Mouse (Mus musculus) heart, postnatal 0 days (tissue): Measurements from ENCODE around the gene Dock7. TPM values are rescaled to one million over a fixed set of nuclear protein-coding genes. Genes with fewer than 3 reads are reported as not detected.

Experiments
- ATAC-seq: fragments of 200-750 bp; cut with Nextera tagmentation; 2 replicates; pipeline ENCODE4 v1.8.0; 2017; ENCODE audit warnings: low read depth, moderate number of reproducible peaks, moderate library complexity; ENCODE audit not compliant: insufficient read depth
- DNase-seq: peaks from one replicate; pipeline ENCODE4 v3.0.0-alpha.2; 2016; ENCODE audit warnings: low spot score
- H3K27ac ChIP-seq: fragments of 300-500 bp; sonication (generic); 2 replicates; pipeline ENCODE4 v1.5.1; 2014; ENCODE audit warnings: low read depth, mild to moderate bottlenecking
- H3K27me3 ChIP-seq: fragments of 300-500 bp; sonication (generic); 2 replicates; pipeline ENCODE4 v1.6.1; 2014; ENCODE audit warnings: low read length, mixed read lengths; ENCODE audit not compliant: control insufficient read depth, insufficient read depth
- H3K36me3 ChIP-seq: fragments of 300-500 bp; sonication (generic); replicated peaks from 2 replicates; pipeline ENCODE4 v1.6.1; 2014; ENCODE audit warnings: low read length, mixed read lengths; ENCODE audit not compliant: control insufficient read depth, insufficient read depth
- H3K4me1 ChIP-seq: fragments of 300-500 bp; sonication (generic); 2 replicates; pipeline ENCODE4 v1.6.1; 2014; ENCODE audit warnings: antibody characterized with exemption; ENCODE audit not compliant: control insufficient read depth, insufficient read depth
- H3K4me2 ChIP-seq: fragments of 300-500 bp; sonication (generic); 2 replicates; pipeline ENCODE4 v1.6.1; 2014; ENCODE audit warnings: low read depth, mild to moderate bottlenecking, low read length, moderate library complexity
- H3K4me3 ChIP-seq: fragments of 300-500 bp; sonication (generic); 2 replicates; pipeline ENCODE4 v1.5.1; 2014; ENCODE audit warnings: low read depth, low read length
- H3K9ac ChIP-seq: fragments of 300-500 bp; sonication (generic); replicated peaks from 2 replicates; pipeline ENCODE4 v1.6.1; 2014; ENCODE audit warnings: low read depth, low read length, mixed read lengths
- H3K9me3 ChIP-seq: fragments of 300-500 bp; sonication (generic); replicated peaks from 2 replicates; pipeline ENCODE4 v1.6.1; 2016; ENCODE audit warnings: low read length; ENCODE audit not compliant: control insufficient read depth
- CTCF ChIP-seq: IDR thresholded peaks from 2 replicates; pipeline ENCODE4 v1.5.1; 2016; ENCODE audit warnings: antibody characterized with exemption, control low read depth, low read depth
- EP300 ChIP-seq: IDR thresholded peaks from 2 replicates; pipeline ENCODE4 v1.6.1; 2016; ENCODE audit warnings: antibody characterized with exemption, low read depth
- WGBS: fragments of 180-500 bp; shearing (Covaris S2); extraction: QIAGEN DNeasy Blood & Tissue Kit; methylation state at CpG from one replicate; pipeline ENCODE4 v1.1.7; 2014; 5-methylcytosine and 5-hydroxymethylcytosine counted together
- polyA plus RNA-seq: library from polyadenylated mRNA; unstranded; fragments of >200 nt; fragmentation: Nextera tagmentation; extraction: Ambion mirVana; gene quantifications from 2 replicates; pipeline ENCODE4 v1.2.1, GENCODE M21; 2015
- total RNA-seq: library from RNA; depleted of rRNA; stranded (reverse); fragments of >200 nt; gene quantifications from 2 replicates; pipeline ENCODE4 v1.2.3, GENCODE M21; 2014; ENCODE audit warnings: low replicate concordance

The Dock7 gene
- total and polyA plus RNA-seq, 2 experiments from 2014 or later, result 10.2 to 17.4 TPM

- H3K9ac ChIP-seq, result peak overlapping the region; percentile 72
- peak; percentile 99 for DNase-seq
- H3K4me1 ChIP-seq, result peaks cover 20% of the 10 kb centered on the region
- H3K27ac ChIP-seq, result peak overlapping the region; percentile 100
- ATAC-seq, result peak; percentile 94
- no peaks in the 10 kb centered on the region for H3K36me3 ChIP-seq
- H3K27me3 ChIP-seq, result no peaks in the 10 kb centered on the region
- no peaks in the 10 kb centered on the region for H3K9me3 ChIP-seq
- TF ChIP-seq CTCF (no peak), EP300 (no peak)
- peak overlapping the region; percentile 97 for H3K4me3 ChIP-seq
- WGBS, result under 1% methylated on average over 53 of the region's 53 CpGs
- peak overlapping the region; percentile 98 for H3K4me2 ChIP-seq
Measured at GRCm38 (mm10) chr4:98922643-98923567, 197.8 kb downstream of the Dock7 start.

GRCm38 (mm10) chr4:98922061-98922642, 198.6 kb downstream of the Dock7 start:
- DNase-seq (peak; percentile 31), ATAC-seq (no peak)
- Histone ChIP-seq H3K9me3 (no peaks in the 10 kb centered on the region), H3K36me3 (no peaks in the 10 kb centered on the region), H3K4me1 (peaks cover 20% of the 10 kb centered on the region), H3K27me3 (no peaks in the 10 kb centered on the region), H3K27ac (peak overlapping the region; percentile 100), H3K4me2 (peak overlapping the region; percentile 85), H3K9ac (peak overlapping the region; percentile 72), H3K4me3 (peak overlapping the region; percentile 97)
- TF ChIP-seq CTCF (no peak), EP300 (no peak)
- 10% methylated on average over 18 of the region's 18 CpGs for WGBS

GRCm38 (mm10) chr4:98920896-98921295, 199.8 kb downstream of the Dock7 start:
- H3K36me3 ChIP-seq, result no peaks in the 10 kb centered on the region
- no peaks in the 10 kb centered on the region for H3K9me3 ChIP-seq
- no peak overlapping the region for H3K9ac ChIP-seq
- ATAC-seq (no peak), DNase-seq (no peak)
- TF ChIP-seq EP300 (no peak), CTCF (no peak)
- no peak overlapping the region for H3K4me2 ChIP-seq
- H3K4me3 ChIP-seq, result no peak overlapping the region
- no peaks in the 10 kb centered on the region for H3K27me3 ChIP-seq
- WGBS, result 84% methylated on average over 4 of the region's 4 CpGs
- no peak overlapping the region for H3K27ac ChIP-seq
- H3K4me1 ChIP-seq, result peaks cover 17% of the 10 kb centered on the region

GRCm38 (mm10) chr4:98918204-98918603, 202.5 kb downstream of the Dock7 start:
- no peak overlapping the region for H3K4me3 ChIP-seq
- WGBS, result 94% methylated on average over 1 of the region's 1 CpGs

DNA sequence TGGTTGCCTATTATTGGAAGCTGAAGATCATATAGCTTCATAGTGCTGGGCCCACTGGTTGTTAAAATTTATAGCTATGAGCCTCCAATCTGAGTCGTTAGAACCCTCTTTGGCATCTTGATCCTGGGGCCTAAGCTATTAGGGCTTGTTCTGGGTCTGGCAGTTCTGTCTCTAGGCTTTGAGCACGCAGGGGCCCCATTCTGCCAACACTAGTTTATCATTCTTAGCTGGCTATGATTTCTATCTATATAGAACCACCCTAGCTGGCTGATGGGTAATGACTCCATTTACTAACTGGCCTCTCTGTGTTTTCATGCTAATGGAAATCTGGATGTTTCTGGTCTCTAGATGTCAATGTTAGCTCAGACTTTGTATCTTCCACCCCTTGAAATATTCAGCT, 203.0 kb downstream of the Dock7 start:
- Histone ChIP-seq H3K4me1 (peaks cover 6% of the 10 kb centered on the region; the same call in 1 of the 2 replicates), H3K9ac (no peak overlapping the region), H3K27me3 (no peaks in the 10 kb centered on the region), H3K4me3 (no peak overlapping the region), H3K27ac (no peak overlapping the region), H3K36me3 (no peaks in the 10 kb centered on the region), H3K9me3 (no peaks in the 10 kb centered on the region), H3K4me2 (no peak overlapping the region)
- ATAC-seq (no peak), DNase-seq (no peak)
- TF ChIP-seq CTCF, result no peak
- TF ChIP-seq EP300, result no peak
- 85% methylated on average over 2 of the region's 2 CpGs for WGBS

More at GRCm38 (mm10) chr4:98918204-98918603, 202.5 kb downstream of the Dock7 start:
- no peak overlapping the region for H3K9ac ChIP-seq
- TF ChIP-seq EP300 (no peak), CTCF (no peak)
- H3K4me2 ChIP-seq, result no peak overlapping the region
- no peaks in the 10 kb centered on the region for H3K27me3 ChIP-seq
- DNase-seq (no peak), ATAC-seq (no peak)
- peaks cover 6% of the 10 kb centered on the region; the same call in 1 of the 2 replicates for H3K4me1 ChIP-seq
- no peak overlapping the region for H3K27ac ChIP-seq
- H3K9me3 ChIP-seq, result no peaks in the 10 kb centered on the region
- H3K36me3 ChIP-seq, result no peaks in the 10 kb centered on the region
